Mouse (Mus musculus): ENCODE results near the gene Rasgrp3. TPM values are rescaled to one million over a fixed set of nuclear protein-coding genes. Genes with fewer than 3 reads are reported as not detected.

Gene Rasgrp3
- 2.7 and 2.8 TPM in 2 replicates for polyA plus RNA-seq (2015; fragmentation: Nextera tagmentation; extraction: Ambion mirVana)

GRCm38 (mm10) chr17:75435599-75435998 is at the start of gene Rasgrp3:
Gene Rasgrp3, plus strand, starts transcription at chr17:75435896.

GRCm38 (mm10) chr17:75551512-75552400 is 116.1 kb downstream of the Rasgrp3 start, which contains the start of gene Fam98a:
Gene Fam98a, minus strand, starts transcription at chr17:75551946.

Other genes starting within 250 kb of the Rasgrp3 start
- gene Fam98a, start 116.0 kb downstream of the Rasgrp3 start, polyA plus RNA-seq (2015; fragmentation: Nextera tagmentation; extraction: Ambion mirVana), result 18.2 and 23.9 TPM in 2 replicates